Mouse (Mus musculus) hindbrain, embryonic 14.5 days (tissue): ENCODE measurements around the gene Tubg2. TPM values are rescaled to one million over a fixed set of nuclear protein-coding genes. Genes with fewer than 3 reads are reported as not detected.

Experiments used
- ATAC-seq: fragments of 200-750 bp; cut with Nextera tagmentation; 2 replicates; pipeline ENCODE4 v1.8.0; 2017; ENCODE audit warnings: moderate number of reproducible peaks, mild to moderate bottlenecking, moderate TSS enrichment, moderate library complexity; ENCODE audit not compliant: low FRiP score
- DNase-seq: peaks from one replicate; pipeline ENCODE4 v3.0.0-alpha.2; 2015; ENCODE audit warnings: low spot score
- H3K27ac ChIP-seq: fragments of 300-500 bp; sonication (generic); 2 replicates; pipeline ENCODE4 v1.5.1; 2014; ENCODE audit warnings: mild to moderate bottlenecking, moderate library complexity
- H3K27me3 ChIP-seq: fragments of 300-500 bp; sonication (generic); 2 replicates; pipeline ENCODE4 v1.6.1; 2014; ENCODE audit warnings: mild to moderate bottlenecking, low read length, mixed read lengths; ENCODE audit not compliant: control insufficient read depth, insufficient read depth
- H3K36me3 ChIP-seq: fragments of 300-500 bp; sonication (generic); replicated peaks from 2 replicates; pipeline ENCODE4 v1.6.1; 2014; ENCODE audit not compliant: control insufficient read depth, insufficient read depth
- H3K4me1 ChIP-seq: fragments of 300-500 bp; sonication (generic); replicated peaks from 2 replicates; pipeline ENCODE4 v1.6.1; 2014; ENCODE audit warnings: antibody characterized with exemption, low read length, mixed read lengths; ENCODE audit not compliant: control insufficient read depth, insufficient read depth
- H3K4me2 ChIP-seq: fragments of 300-500 bp; sonication (generic); replicated peaks from 2 replicates; pipeline ENCODE4 v1.6.1; 2014; ENCODE audit warnings: mild to moderate bottlenecking, moderate library complexity
- H3K4me3 ChIP-seq: fragments of 300-500 bp; sonication (generic); replicated peaks from 2 replicates; pipeline ENCODE4 v1.5.1; 2014; ENCODE audit warnings: mild to moderate bottlenecking, low read length
- H3K9ac ChIP-seq: fragments of 300-500 bp; sonication (generic); 2 replicates; pipeline ENCODE4 v1.6.1; 2014
- H3K9me3 ChIP-seq: fragments of 300-500 bp; sonication (generic); 2 replicates; pipeline ENCODE4 v1.6.1; 2016; ENCODE audit warnings: low read length; ENCODE audit not compliant: control insufficient read depth
- WGBS: fragments of 180-500 bp; shearing (Covaris S2); extraction: QIAGEN DNeasy Blood & Tissue Kit; methylation state at CpG from one replicate; pipeline ENCODE4 v1.1.7; 2014; 5-methylcytosine and 5-hydroxymethylcytosine counted together
- polyA plus RNA-seq: library from polyadenylated mRNA; unstranded; fragments of >200 nt; fragmentation: Nextera tagmentation; extraction: Ambion mirVana; gene quantifications from 2 replicates; pipeline ENCODE4 v1.2.1, GENCODE M21; 2014

The Tubg2 gene
- polyA plus RNA-seq, 1 experiment from 2014 or later, result 48.6 TPM

DNA sequence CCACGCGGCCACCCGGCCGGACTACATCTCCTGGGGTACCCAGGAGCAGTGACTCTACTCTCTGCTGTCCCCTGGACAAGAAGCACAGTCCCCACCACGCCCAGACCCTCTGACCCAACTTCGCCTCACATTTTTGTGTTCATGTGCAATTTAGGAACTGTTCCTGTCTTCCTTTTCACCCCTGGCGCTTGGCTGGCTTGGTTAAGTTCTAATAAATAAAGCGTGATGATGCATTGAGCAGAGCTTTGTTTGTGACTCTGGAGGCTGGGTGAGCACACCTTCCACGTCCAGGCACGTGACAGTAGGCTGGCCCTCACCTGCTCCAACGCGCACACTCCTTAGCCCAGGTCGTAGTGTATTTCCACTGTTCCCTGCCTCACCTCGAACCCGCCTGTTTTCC lies 5.8 kb downstream of the Tubg2 start:
- Histone ChIP-seq H3K27ac (no peak overlapping the region), H3K27me3 (peaks cover 50% of the 10 kb centered on the region), H3K4me3 (no peak overlapping the region), H3K9ac (no peak overlapping the region), H3K4me2 (no peak overlapping the region), H3K9me3 (no peaks in the 10 kb centered on the region), H3K36me3 (peaks cover 42% of the 10 kb centered on the region), H3K4me1 (peaks cover 6% of the 10 kb centered on the region; the same call in 1 of the 2 replicates)
- WGBS, result 89% methylated on average over 15 of the region's 15 CpGs
- no peak for DNase-seq
- no peak for ATAC-seq

DNA sequence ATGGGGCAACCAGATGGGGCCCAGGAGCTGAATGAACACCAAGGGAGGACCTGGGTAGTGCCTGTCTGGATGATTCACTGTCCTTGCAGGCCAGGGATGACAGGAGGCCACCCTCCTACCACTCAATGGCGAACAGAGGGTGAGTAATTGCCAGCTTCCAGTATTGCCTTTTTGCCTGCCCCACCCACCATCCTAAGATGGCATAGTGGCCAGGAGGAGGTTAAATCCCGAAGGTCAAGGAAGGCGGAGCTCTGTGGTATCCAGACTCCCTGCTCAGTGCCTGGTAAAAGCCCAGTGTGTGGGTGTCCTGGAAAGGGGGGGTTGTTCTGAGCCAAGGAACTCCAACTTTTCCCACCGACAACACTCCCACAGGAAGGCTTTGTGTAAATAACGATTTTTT lies 6.6 kb downstream of the Tubg2 start:
- ATAC-seq (no peak), DNase-seq (no peak)
- 53% methylated on average over 5 of the region's 5 CpGs for WGBS
- Histone ChIP-seq H3K4me1 (peaks cover 6% of the 10 kb centered on the region; the same call in 1 of the 2 replicates), H3K9ac (no peak overlapping the region), H3K27me3 (peaks cover 56% of the 10 kb centered on the region), H3K36me3 (peaks cover 49% of the 10 kb centered on the region), H3K27ac (no peak overlapping the region), H3K9me3 (no peaks in the 10 kb centered on the region), H3K4me2 (no peak overlapping the region), H3K4me3 (no peak overlapping the region)

DNA sequence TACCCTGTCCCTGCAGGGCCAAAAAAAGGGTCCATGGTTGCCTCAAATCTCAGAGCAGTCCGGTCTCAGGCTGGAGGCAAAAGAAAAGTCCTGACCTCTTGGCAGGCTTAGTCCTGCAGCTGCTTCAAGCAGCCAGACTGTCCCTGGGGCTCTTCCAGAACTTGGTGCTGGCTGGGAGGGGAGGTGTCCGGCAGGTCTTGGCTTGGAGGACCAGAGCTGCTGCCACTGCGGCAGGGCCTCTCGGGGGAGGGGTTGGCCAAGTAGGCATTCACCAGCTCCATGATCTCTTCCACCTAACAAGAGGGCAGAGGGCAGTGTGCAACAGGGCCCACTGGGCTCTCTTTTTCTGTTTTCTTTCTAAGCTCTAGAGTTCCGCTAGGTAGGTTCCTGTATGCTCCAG lies 7.1 kb downstream of the Tubg2 start:
- Histone ChIP-seq H3K4me2 (no peak overlapping the region), H3K27me3 (peaks cover 58% of the 10 kb centered on the region), H3K27ac (no peak overlapping the region), H3K4me1 (peaks cover 6% of the 10 kb centered on the region; the same call in 1 of the 2 replicates), H3K9ac (no peak overlapping the region), H3K4me3 (no peak overlapping the region), H3K9me3 (no peaks in the 10 kb centered on the region), H3K36me3 (peaks cover 54% of the 10 kb centered on the region)
- 55% methylated on average over 5 of the region's 5 CpGs for WGBS
- DNase-seq (no peak), ATAC-seq (no peak)

DNA sequence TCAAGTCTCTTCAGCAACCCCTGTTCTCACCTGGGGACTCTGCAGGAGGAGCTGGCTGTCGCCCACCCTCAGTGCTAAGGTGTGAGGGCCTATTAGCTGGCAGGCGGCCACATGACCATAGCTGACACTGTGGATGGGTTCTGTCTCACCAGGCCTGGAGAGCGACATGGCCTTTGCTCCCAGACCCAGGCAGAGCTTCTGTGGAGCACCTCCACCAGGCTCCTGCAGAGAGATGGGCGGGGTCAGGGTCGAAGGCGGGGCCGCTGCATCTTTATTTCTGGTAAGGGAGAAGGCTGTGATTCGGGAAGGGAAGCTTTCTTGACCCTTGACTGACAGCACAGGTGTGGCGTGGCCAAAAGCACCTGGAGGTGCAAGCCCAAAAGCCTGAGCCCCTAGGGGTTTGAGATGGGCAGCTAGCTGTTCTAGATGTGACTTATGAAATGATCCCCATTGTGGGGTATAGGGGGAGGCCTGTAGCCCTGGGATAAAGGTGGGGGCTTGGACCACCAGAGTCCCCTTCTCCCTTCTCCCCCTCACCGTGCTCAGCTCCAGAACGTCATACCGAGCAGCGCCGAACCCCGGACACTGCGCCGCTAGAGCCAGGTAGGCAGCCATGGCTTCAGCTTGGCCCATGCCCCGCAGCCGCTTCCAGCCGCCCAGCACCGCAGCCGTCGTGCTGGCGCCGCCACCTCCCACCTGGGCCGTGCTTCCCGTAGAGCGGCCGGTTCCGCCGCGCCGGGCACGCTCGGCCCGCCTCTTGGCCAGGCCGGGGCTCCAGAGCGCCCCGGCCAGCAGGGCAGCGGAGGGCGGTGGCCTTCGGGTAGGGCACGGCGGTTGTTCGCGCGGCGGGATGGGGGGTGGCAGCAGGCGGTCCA lies 8.0 kb downstream of the Tubg2 start:
- 19% methylated on average over 49 of the region's 49 CpGs for WGBS
- peak overlapping the region; percentile 20 for H3K4me3 ChIP-seq
- no peaks in the 10 kb centered on the region for H3K9me3 ChIP-seq
- H3K27ac ChIP-seq, result no peak overlapping the region
- DNase-seq (no peak), ATAC-seq (no peak; the same call in 1 of the 2 replicates)
- peaks cover 57% of the 10 kb centered on the region for H3K36me3 ChIP-seq
- no peak overlapping the region; the same call in 1 of the 2 replicates for H3K9ac ChIP-seq
- H3K27me3 ChIP-seq, result peaks cover 67% of the 10 kb centered on the region
- peak overlapping the region; percentile 38 for H3K4me2 ChIP-seq
- H3K4me1 ChIP-seq, result peaks cover 6% of the 10 kb centered on the region; the same call in 1 of the 2 replicates

DNA sequence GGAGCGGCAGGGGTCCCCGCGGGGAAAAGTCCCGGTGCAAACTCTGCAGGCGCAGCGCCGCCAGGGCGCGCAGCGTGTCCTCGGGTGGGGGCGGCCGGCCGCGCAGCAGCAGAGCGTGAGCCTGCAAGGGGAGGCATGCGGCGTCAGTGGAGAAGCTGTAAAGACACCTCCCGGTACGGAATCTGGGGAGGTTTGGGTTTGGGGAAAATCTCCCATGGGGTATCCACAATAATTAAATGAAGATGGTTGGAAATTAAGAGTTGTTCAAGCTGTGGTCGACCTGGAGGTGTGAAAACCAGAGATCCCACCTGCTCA lies 8.6 kb downstream of the Tubg2 start:
- H3K4me2 ChIP-seq, result peak overlapping the region; percentile 38
- DNase-seq, result no peak
- H3K27ac ChIP-seq, result no peak overlapping the region
- H3K4me3 ChIP-seq, result peak overlapping the region; percentile 20
- peaks cover 12% of the 10 kb centered on the region; the same call in 1 of the 2 replicates for H3K4me1 ChIP-seq
- H3K27me3 ChIP-seq, result peaks cover 73% of the 10 kb centered on the region
- no peak for ATAC-seq
- H3K9me3 ChIP-seq, result no peaks in the 10 kb centered on the region
- 9% methylated on average over 21 of the region's 21 CpGs for WGBS
- no peak overlapping the region; the same call in 1 of the 2 replicates for H3K9ac ChIP-seq
- H3K36me3 ChIP-seq, result peaks cover 57% of the 10 kb centered on the region

DNA sequence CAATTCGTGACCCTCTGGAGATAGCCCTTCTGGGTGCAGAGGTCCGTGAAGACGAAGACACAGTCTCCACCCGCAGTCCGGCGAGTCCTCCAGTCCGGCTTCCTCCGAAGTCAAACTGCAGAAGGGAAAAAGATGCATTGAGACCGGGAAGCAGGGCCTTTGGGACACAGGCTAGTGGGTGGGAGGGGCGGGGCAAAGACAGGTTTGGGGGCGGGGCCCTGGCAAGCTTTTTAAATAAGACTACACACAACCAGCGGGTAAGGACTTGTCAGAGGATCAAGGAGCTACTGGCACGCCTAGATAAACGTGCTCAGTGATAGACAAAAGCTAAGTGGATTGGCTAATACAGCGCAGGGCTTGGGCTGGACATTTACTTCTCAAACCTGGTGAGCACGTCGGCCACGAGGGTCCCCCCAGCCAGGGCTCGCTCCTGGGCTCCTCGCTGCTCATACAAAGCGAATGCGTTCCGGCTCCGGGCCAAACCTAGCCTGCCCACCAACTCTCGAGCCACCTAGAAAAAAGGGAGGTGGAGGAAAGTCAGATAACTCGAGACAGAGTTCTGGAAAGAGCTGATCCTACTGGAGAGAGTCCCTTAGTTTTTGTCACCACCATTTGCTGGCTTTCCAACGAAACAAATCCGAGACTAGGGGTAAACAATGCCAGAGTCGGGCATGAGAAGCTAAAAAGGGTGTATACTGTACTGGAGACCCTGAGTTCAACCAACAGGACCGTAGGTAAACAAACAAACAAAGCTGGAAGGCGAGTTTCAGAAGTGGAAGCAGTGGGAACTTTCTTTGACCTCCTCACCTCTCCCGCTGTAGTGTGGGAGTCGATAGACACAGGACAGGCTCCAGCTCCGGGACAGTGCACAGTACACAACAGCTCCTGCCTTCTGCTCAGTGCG lies 9.2 kb downstream of the Tubg2 start:
- Histone ChIP-seq H3K4me3 (peak overlapping the region; percentile 20; the same call in 1 of the 2 replicates), H3K36me3 (peaks cover 57% of the 10 kb centered on the region)
- ATAC-seq, result no peak

DNA sequence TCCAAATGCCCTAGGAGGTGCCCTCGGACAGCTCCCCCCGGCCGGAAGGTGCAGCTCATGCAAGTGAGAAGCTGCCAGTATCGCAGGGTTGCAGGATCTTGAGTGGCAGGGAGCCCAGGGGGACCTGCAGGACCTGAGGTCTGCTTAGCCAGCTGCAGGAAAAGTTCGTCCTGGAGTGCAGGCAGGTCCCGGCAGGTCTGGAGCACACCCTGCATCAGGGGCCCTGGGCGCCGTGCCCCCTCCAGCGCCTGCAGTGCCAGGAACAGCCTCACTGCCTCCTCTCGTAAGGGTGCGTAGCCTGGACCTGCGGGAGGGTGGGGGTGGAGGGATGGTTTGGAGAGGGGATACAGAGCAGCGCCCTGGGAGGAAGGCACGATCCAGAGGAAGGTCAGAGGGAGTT lies 10.7 kb downstream of the Tubg2 start:
- peaks cover 53% of the 10 kb centered on the region for H3K36me3 ChIP-seq
- no peaks in the 10 kb centered on the region for H3K9me3 ChIP-seq
- no peak overlapping the region for H3K9ac ChIP-seq
- no peak overlapping the region for H3K4me3 ChIP-seq
- peaks cover 22% of the 10 kb centered on the region for H3K4me1 ChIP-seq
- DNase-seq (no peak), ATAC-seq (no peak)
- H3K27me3 ChIP-seq, result peaks cover 75% of the 10 kb centered on the region
- H3K27ac ChIP-seq, result no peak overlapping the region
- H3K4me2 ChIP-seq, result no peak overlapping the region
- 45% methylated on average over 14 of the region's 14 CpGs for WGBS

More for the DNA sequence above, 9.2 kb downstream of the Tubg2 start:
- DNase-seq, result no peak
- no peak overlapping the region for H3K27ac ChIP-seq
- WGBS, result 24% methylated on average over 35 of the region's 35 CpGs
- H3K9me3 ChIP-seq, result no peaks in the 10 kb centered on the region
- peaks cover 18% of the 10 kb centered on the region for H3K4me1 ChIP-seq
- H3K9ac ChIP-seq, result no peak overlapping the region
- H3K27me3 ChIP-seq, result peaks cover 75% of the 10 kb centered on the region
- no peak overlapping the region; the same call in 1 of the 2 replicates for H3K4me2 ChIP-seq

DNA sequence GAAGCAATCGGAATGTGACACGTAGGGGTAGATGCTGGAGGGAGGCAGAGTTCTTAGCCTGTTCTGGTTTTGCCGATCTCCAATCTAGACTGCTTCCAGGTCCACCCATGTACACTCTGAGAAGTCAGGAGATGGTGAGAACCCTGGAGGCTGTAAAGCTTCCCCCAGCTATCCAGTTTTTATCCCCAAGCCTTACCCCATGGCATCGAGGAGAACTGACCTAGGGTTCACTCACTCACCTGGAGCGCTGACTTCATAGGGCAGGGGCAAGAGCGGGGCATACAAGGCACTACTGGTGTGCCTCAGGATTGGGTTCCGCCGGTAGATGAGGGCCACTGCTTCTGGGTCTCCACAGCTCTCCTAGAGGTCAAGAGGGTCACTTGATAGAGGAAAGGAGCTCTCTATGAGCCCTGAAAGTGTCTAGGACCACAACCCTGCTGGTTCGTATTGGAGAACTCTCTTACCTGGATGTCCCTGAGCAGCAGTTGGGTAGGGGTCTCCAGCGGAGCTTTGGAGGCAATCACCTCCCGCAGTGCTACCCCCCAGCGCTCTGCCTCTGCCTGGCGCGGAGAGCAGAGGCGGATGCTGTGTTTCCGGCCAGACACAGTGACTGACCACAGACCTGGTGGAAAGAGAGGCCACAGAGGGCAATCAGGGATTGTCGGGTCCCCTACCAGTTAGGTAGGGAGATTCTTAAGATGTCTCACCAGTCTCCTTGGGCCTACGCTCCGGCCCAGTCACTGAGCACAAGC lies 11.7 kb downstream of the Tubg2 start:
- DNase-seq, result no peak
- Histone ChIP-seq H3K9ac (no peak overlapping the region), H3K36me3 (peaks cover 43% of the 10 kb centered on the region), H3K4me2 (no peak overlapping the region), H3K27ac (no peak overlapping the region), H3K27me3 (peaks cover 70% of the 10 kb centered on the region), H3K4me1 (peaks cover 29% of the 10 kb centered on the region), H3K4me3 (no peak overlapping the region), H3K9me3 (no peaks in the 10 kb centered on the region)
- no peak for ATAC-seq
- 54% methylated on average over 19 of the region's 19 CpGs for WGBS
